Mouse (Mus musculus) cortical plate, adult 2 months (tissue): Measurements from ENCODE around the gene Ube2e2.

Experiments used
- CTCF ChIP-seq: fragments of 200-500 bp; IDR thresholded peaks from 2 replicates; pipeline ENCODE4 v1.5.1; 2011; ENCODE audit warnings: mild to moderate bottlenecking, control low read depth, low read length; ENCODE audit not compliant: insufficient read depth; ENCODE audit errors: extremely low read depth
- POLR2A ChIP-seq: fragments of 200-500 bp; IDR thresholded peaks from 2 replicates; pipeline ENCODE4 v1.6.1; 2011; ENCODE audit warnings: mild to moderate bottlenecking, low read length, control low read depth; ENCODE audit not compliant: insufficient read depth; ENCODE audit errors: extremely low read depth

DNA sequence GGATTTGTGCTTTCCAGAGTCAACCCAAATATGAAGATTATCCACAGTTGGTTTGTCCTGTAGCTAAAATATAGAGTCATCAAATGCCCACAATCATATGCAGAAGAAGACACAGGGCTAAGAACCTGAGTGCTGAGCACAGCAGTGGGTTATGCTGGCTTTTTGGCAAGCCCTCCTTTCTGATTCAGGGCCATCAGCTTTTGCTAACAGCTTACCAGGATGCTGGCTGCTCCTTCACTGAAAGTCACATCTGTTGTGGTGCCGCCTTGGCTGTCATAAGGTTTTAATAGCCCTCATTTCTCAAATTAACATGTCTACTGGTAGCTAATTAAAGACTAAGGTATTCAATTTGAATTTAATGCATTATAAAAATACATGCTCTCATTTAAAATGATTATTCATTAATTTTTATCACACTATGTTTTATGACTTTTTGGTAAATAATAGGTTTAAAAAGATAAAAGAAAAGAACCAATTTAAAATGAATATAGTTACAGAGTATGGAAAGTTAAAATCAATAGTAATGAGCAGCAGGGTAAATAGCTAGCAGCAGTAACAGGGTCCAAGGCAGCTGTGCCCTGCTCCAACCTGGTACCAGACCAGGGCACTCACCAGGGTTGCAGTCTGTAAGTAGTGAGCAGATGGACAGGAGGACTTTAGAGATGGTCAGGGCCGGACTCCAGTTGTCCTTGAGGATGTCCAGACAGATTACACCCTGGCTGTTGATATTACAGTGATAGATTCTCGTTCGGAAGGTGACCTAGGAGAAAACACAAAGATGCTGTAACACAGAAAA lies 307.6 kb downstream of the Ube2e2 start:
- TF ChIP-seq POLR2A (no peak), CTCF (no peak)
